Mouse (Mus musculus) embryo, embryonic 10 days (tissue): ENCODE measurements at regions not wholly inside any gene's neighbourhood (a gene's known extent, or its start where the extent isn't known, plus 50 kb on each side); places are given as distances from the start of the nearest gene placed in this dataset.

ENCODE experiments used
- DNase-seq: peaks from one replicate; pipeline ENCODE4 v3.0.0-alpha.2; 2015; ENCODE audit warnings: low spot score

DNA sequence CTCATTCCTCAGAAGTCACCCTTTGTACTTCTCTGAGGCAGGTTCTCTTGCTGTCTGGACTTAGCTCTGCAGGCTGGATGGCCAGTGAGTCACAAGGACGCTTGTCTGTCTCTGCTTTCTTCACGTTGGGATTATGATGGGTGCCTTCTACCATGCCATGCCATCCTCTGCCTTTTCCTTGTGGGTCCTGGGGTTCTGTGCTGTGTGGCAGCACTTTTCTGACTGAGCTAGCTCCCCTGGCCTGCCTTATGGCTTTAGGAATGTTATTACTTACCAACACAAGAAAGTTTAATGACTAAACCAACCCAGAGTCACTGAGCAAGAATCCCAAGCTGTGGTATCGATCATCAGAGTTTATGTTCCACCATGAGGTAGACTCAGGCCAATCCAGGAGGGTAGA lies 280.7 kb downstream of the Gm49356 start:
- no peak for DNase-seq

DNA sequence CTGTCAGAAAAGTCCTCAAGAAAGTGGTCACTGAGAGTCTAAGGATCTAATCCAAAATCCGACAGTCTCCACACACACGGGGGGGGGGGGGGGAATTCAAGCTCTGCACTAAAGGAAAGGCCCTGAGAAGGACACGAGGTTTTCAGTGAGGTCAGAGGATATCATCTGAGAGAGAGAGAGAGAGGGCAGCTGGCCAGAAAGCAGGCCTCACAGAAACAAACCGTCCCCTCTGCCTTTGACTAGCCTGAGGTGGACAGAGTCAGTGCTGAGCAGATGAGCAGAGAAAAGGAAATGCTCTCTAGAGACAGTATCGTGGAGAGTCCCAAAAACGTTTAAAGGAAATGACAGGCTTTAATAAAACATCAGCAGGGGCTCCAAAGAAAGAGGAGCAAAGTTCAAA lies 282.0 kb downstream of the Gm49356 start:
- DNase-seq: no peak

DNA sequence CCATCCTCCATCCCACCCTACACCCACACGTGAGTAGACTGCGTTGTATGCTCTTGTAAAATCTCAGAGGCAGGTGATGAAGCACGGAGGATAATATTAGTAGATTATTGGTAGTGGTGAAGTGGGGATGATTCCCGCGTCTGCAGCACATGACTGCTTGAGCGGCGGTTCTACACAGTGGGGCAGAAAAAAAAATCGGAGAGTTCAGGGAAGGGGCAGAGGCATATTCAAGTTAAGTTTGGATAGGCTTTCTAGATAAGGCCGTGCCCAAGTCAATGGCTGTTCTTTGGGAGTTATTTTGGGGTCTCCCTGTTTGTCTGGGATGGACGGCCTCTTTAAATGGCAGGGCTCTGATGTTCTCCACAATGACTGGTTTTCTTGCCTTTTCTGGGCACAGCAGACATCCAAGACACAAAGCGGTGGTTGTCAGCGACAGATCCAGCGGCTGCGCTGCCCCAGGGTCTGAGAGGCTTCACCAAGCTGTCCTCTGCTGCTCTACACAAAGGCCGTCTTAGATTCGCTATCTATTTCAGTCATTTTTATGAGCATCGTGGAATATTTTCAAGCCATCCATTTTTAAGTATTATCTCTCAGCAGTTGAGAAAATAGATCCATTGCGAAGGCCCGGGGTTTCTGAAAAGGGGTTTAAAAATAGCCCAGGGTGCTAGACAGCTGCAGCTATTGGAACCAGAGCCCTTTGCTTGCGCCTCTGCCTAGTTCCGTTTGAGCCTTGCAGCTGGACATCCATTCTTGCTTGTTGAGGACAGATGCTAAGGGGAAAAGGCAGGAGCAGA lies 284.6 kb downstream of the Gm49356 start:
- peak; percentile 25 for DNase-seq

DNA sequence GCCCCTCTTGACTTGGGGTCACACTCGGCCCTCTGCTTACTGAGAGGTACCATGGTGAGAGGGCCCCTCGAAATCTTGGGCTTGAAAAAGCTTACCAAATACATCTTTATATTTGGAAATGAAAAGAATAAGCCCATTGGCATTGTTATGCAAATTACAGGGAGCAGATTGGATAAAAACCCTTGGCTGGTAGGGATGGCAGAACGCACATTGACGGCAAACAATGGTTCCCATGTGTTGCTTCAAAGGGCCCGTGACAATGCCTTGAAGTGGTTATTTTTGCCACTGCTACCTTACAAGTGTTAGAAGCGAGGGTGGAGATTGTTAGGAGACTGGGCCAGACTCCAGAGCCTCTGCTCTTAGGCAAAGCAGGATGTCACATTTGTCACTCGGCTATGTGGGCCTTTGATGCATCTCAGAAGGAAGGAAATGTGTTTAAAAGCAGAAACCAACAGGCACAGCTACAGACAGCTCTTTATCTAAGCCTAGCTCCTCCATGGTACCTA lies 285.2 kb downstream of the Gm49356 start:
- peak; percentile 46 for DNase-seq

DNA sequence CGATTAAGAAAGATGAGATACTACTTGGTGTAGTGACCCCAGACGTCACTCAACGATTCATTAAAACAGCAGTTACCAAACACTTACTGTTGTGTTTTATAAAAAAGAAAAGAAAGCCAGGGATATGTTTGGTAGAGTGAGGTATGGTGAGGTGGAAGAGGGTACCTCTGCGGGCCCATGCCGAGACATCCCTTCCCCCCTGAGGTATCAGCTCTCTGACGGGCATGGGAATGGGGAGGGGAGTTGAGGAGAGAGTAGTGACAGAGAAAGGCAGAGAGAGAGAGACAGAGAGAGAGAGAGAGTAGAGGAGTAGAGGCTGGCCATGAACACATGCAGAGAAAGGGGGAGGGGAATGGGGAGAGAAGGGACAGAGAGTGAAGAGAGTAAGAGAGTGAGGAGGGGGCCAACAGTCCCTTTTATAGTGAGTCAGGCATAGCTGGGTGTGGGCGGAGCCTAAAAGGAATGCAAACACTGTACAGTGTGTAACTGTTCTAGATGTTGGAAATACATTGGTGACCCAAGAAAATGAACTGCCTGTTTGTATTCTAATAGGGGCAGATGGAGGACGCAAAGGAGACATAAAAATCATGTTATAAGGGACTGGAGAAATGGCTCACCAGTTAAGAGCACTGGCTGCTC lies 285.9 kb downstream of the Gm49356 start:
- no peak for DNase-seq

DNA sequence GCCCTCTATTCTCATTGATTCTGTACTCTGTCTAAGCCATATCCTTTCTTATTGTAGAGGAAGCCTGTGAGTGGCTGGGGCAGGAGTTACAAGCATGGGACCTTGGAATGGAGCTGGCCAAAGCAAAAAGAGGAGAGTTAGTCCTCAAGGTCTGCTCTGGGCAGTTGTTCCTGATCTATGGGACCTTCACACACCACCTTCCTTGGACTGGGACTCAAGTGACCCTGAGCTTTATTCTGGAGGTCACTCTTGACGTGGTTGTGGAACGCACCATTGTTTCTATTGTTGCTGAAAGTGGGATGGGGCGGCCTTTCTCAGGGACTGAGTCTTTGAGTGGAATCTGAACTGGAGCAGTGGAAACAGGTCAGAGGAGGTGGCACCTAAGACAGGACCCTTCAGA lies 291.0 kb downstream of the Gm49356 start:
- DNase-seq: no peak

DNA sequence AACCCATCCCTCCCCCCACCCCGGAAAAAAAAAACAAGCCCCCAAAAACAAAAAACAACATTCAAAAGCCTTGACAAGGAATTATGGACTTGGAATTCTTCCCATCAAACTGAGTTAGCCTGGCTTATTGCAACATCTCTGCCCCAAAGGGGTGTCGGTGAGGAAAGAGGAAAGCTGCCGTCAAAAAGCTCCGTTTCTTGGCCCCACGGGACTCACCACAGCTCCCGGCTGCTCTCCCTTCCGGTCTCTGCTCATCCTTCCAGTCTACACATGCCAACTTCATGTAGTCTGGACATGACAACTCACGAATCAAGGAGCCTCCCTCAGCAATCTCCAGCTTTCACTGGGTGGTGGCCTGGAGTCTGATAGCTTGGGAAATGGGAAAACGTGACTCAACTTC lies 295.4 kb downstream of the Gm49356 start:
- no peak for DNase-seq

DNA sequence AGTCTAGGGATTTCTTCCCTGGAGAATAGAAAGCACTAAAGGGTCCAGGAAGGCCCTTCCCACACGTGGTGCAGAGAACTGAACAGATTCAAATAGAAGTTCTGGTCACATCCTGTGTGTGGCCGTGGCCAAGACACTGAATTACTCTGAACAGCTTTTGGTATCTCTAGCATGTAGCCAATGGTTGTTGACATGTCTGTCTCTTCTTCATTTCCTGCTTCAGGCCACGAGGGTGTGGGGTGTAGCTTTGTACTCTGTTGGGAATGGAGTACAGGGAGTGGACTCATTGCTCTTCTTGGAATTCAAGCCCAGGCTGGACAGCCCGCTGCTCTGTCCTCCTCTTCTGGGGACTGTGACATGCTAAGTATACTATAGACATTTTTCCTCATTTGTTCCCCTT lies 298.5 kb downstream of the Gm49356 start:
- no peak for DNase-seq

DNA sequence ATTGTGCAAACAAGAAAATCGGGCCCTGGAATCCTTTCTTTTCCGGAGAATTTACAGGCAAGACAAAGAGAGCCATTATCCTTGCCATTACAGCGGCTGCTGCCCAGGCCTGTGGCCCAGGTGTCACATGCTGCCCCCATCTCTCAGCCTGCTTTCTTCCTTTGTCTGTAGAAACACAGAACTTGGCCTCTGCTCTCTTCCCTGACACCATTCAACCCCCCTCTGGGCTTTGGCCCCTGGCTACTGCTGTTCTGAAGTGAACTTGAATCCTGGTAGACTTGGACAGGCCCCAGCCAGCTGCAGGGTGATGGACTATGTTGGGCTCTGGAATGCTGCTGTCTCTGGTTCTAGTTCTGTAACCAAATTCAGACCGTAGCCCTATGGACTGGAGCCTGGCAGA lies 299.3 kb downstream of the Gm49356 start:
- DNase-seq: peak; percentile 20

DNA sequence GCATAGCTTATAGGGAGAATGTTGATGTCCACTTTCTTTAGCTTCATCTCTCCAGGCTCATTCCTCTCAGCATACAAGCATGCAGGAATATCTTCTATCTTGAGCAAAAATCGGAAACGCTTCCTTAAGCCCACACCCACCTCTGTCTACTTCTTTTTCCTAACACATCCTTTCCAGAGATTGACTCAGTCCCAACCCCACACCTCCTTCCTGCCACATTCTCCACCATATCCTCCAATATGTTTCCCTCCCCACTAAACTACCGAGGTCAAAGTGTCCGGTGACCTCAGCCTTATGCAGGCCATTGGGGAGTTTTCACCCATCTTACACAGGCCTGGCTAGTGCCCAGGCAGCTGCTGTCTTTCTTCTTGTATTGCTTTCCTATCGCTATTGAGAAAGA lies 301.4 kb downstream of the Gm49356 start:
- no peak for DNase-seq

DNA sequence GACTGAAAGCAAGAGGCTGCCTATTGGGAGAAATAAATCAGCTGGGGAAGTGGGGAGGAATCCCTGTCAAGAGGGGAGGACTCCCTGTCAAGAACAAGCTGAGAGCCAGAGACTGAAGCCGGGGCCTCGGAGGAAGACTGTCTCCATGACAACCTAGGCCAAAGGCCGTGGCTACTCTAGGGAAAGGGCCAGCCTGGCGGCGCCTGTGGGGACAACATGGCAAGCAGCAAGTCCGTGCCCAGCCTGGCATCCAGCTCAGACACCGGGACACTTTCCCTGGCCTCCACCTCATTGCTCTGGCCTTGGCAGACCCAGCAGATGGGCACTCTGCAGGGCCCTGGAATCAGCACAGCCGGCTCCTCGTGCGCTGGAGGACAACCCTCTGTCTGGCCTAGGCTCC lies 305.3 kb downstream of the Gm49356 start:
- peak; percentile 66 for DNase-seq

DNA sequence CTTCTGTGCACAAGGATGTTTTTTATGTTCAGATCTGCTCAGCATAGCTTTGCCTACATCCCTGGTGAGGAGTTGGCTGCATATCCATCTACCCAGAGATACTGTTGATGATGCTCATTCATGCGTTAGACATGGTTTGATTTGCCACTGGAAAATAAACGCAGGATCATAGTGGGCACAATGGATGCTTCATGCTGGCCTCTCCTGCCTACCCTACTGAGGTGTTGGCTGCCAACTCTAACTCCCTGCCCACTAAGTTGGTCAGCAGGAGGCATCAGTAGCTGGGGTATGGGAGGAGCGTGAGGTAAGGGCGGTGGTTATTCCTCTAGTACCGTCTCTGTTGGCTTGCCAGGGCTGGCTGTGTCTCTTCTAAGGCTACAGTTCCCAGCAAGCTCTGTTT lies 307.3 kb downstream of the Gm49356 start:
- no peak for DNase-seq

DNA sequence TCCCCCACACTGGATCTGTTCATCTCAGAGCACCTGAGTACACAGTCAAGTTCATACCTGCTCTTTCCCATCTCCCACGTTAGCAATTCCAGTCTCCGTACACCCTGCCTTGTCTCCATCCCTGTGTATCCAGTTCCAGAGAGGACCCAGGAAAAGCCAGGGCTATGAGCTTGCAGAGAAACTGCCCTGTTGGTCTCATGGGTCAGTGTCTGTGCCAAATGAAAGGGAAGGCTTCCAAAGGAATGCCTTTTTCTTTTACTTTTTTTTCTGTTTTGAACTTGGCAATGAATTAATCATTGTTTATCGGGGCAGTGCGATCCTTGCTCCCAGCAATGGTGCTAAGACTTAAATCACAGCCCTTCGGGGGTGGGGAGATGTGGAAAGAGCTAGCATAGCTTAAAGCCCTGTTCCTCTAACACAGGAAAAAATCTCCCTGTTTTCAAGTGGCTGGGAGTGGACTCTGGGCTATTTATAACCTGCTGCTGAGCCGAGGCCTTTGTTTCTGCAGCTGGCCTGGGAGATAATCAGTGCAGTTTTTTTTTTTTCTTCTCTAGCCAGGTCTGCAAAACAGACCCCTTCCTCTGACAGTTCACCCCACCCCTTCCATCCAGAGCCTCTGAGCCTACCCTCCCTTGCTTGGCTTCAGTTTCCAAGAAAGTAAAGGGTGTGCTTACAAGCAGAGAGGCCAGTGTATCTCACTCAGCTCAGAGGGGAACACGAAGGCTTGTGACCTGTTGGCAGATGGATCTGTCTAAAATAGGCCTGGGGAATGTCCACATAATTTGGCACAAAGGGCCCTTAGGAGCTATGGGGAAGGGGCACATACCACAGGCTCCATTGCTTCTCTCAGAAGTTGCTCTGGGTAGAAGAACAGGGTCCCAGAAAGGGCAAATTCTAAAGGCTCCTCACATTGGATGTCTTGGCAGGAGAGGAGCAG lies 308.6 kb downstream of the Gm49356 start:
- peak; percentile 64 for DNase-seq

DNA sequence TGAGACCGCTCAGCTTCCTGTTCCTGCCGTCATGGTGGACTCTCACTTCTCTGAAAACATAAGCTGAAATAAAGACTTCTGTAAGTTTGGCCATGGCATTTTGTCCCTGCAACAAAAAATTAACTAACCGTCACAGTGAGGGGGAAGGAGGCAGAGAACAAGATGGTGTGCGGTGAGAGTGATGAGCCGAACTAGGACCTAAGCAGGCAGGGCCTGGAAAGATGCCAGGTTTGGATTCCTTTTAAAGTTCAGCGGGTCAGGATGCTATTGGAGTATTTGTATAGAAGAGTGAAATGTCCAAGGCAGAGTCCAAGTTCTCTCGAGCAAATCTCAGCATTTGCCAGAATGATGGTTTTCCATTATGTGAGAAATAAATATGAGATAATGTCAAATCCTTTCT lies 312.3 kb downstream of the Gm49356 start:
- DNase-seq: no peak

DNA sequence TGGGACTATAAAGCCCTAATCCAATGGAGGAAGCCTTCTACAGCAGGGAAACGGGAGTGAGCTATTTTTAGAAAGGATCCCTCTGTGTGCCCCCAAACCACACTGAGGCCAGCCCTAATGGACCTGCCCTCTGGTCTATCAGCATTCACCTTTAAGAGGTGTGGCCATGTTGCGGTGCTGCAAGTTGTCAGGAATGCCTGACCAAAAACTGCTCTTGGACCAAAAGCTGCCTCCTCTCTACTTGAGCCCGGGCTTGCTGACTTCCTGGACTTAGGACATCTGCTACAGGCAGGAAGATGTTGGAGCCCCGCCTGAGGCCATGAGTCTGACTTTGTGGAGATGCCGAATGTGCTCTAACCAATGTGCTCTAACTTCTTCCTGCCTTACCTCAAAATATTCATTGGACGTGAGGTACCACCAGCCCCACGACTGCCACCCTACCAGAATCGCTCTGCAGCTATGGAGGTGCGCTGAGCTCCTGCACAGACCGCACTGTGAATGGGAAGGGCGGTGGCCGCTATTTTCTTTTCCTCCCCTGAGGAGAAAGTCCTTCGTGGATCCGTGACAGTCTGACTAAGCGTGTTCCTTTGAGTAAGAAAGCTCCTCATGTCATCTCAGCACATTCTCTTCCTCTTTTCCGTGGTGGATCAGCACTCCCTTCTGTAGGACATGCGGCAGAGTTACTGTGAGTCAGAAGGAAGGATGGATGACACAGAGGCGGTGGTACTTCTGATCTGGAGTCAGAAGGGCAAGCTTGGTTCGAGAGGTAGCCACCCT lies 313.0 kb downstream of the Gm49356 start:
- DNase-seq: no peak

DNA sequence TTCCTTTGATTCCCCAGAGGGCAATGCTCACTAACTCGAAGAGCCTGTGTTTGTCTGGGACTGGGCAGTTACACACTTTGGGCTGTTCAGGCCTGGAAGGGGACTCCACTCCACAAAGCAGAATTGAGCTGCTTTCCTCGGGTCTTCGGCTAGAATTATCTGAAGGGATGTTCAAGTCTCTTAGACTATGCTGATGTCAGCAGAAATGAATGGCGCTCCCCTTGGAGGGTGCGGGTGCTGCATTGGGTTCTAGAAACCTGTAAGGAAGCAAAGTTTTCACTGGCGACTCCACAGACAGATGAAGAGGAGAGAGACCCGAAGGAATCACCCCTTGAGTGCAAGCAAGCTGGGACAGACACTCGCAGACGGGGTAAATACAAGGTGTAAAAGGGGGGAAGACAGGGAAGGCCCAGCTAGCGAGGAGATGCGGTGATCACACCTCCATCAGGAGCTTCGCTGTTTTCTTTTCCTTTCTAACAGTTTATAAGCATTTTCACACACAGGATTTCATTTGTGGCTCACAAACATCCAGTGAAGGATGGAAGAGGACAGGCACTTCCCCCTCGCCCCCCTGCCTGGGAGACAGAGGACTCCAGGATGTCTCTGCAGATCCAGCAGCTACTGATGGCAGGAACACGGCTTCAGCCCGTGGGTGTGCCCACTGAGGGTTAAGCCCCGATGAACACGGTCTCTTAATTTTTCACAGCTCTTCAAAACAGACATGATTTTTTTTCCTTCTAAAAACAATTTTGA lies 314.2 kb downstream of the Gm49356 start:
- no peak for DNase-seq

DNA sequence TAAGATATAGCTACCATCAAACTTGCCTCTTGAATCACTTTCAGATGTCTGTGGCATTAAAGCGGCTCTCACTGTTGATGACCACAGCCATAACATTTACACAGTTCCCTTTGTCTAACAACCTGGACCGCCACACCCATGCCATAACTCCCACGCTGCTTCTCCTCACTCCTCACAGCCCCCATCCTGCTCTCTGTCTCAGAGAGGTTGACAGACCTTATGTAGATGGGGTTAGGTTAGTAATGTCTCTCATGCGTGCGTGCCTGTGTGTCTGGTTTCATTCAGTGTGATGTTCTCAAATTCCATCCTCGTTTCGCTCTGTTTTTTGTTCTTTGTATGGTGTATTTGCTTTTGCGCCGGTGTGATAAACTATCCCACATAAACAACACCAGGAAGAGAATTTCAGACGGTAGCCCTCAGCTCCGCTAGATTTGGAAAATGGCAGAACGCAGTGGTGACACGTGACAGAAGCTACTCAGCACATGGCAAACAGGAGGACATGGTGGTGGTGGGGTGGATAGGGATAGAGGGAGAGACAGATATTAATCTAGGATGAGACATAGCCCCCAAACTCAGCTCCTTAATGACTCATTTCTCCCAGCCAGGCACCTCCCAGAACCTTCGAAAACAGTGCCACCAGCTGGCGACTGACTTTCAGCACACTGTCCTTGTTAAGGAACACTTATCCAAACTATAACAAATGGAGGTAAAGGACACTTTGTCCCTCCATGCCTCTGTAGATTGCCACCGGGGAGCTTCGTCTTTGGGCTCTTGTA lies 314.9 kb downstream of the Gm49356 start:
- DNase-seq: peak; percentile 70

DNA sequence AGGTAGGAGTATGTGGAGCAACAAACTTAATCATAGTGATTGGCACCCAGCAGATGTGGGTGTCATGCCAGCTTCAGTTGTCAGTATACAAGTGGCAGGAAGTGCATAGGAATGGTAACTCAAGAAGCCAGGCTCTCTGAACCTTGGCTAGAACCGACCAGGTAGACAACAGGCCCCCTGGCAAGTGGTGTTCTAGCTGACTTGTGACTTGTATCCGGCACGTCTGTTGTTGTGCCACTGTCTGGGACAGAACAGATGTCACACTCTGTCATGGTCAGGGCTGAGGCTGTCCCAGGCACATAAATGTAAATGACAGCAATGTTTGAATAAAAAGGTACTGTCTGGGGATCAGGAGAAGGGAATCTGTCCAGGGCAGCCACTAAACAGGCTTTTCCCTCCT lies 316.0 kb downstream of the Gm49356 start:
- no peak for DNase-seq

DNA sequence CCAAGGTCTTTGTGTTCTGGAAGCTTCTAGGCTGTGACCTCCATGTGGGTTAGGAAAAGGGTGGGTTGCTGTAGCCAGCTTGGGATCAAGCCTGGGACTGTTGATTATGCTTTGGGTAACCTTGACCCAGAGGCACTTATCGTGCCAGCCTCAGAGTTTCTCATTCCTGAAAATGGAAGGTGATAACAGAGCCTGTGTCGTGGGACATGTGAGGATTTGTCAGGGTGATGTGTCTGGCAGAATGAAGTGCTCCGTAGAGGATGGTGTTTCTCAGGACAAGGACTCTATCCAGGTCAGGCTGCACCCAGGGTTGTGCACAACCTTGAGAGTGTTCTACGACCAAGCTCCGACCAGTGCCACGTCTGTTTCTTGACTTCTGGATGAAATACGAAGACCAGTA lies 316.4 kb downstream of the Gm49356 start:
- DNase-seq: no peak

DNA sequence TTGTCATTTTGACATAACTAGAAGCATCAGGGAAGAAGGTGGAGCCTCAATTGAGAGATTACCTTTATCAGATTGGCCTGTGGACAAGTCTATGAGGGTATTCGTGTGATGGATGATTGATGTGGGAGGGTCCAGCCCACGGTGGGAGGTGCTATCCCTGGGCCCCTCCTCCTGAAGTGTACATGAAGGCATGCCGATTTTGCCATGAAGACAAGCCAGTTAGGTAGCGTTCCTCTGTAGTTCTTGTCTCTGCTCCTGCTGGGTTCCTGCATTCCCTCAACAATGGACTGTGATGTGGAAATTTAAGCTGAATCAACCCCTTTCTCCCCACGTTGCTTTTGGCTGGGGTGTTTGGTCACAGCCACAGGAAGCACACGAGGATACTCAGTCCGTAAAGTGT lies 317.5 kb downstream of the Gm49356 start:
- DNase-seq: no peak
